Mouse (Mus musculus): Measurements from ENCODE around the gene Nudcd3.

Gene Nudcd3

DNA sequence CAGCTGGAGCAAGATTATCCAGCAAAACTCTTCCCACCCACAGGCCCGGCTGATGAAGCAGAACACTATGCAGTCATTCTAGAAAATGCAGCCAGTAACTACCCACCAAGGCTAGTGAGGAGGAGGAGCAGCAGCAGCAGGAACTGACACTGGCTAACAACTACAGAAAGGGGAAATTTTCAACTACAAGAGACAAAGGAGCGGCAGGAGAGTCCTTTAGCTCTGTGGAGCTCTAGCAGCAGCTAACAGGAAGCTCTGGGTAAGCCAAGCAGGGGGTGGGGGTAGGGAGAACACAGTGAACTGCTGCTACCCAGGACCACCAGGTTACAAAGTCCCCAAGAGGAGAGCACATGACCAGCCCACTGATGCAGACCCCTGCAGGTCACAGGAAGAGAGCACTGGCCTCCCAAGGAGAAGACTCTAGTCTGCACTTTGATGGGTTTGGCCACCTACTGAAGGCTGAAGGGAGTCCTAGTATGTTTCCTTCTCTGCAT, 21.5 kb downstream of the Nudcd3 start:
- no peak for DNase-seq (ENCODE audit: low spot score in 2 of 2)

- DNase-seq (ENCODE audit: low spot score in 2 of 2): no peak
Measured at GRCm38 (mm10) chr11:6177781-6178420, 22.3 kb downstream of the Nudcd3 start.

GRCm38 (mm10) chr11:6175506-6175905, 24.7 kb downstream of the Nudcd3 start:
- DNase-seq (ENCODE audit: low spot score in 2 of 2): no peak

DNA sequence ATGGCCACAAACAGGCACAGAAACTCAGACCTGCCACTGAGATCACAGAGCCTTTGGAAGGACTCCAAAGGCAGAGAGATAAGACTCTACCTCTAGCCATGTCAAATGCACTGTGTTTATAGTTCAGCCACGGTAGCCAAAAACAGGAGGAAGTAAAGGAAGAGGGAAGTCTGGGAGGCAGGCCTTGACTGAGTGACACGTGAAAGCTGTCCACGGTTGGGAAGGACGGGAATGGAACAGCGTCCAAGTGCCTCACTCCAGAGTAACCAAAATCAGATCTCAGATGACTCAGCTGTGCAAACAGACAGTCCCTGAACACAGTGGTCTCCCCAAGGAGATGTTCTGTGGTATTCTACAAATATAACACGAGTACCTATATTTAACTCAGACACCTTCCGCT, 25.5 kb downstream of the Nudcd3 start:
- no peak for DNase-seq (ENCODE audit: low spot score in 2 of 2)

DNA sequence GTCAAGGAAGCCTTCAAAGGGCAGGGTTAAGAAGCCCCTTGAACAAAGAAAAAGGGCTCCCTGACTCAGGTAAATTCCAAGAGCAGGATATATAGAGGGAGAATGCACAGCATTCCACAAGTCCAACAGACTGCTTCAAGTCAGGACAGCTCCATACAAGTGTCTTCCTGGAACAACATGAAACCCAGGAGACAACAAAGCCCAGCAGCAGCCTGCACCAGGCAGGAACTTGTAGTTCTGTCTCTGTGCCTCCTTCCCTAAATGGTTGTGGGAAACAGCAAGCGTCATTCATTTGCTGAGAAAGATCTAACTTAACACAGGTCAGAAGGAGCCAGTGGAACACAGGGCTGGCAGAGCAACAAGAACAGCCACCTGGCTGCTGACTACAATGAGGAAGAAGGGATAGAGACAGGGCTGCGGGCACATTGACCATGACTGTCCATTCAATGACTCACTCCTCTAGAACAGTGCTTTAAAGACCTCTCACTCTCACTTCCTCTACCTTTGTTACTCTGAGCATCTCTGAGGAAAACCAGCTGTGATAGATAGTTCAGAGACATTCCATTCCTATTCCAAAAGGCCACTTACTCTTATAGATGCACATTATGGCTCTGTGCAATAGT, 31.1 kb downstream of the Nudcd3 start:
- DNase-seq (ENCODE audit: low spot score in 2 of 2): no peak

DNA sequence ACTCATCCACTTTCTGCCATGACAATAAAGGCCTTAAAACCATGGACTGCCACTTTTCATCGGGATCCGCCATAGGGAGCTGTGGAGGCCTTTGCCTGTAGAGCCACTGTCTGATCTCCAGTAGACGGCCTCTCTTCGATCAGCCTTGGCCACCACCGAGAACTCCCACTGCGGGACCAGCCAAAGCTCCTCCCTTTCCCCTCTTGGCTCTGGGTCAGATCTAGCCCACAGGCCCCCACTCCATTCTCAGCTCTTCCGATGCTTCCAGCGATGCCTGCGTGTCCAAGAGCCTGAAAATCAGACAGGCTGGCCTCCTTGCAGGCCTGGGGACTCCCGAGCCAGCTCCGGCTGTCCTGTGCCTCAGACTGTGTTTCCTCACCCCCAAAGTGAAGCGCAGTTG, 33.9 kb downstream of the Nudcd3 start:
- DNase-seq (ENCODE audit: low spot score in 2 of 2): no peak

GRCm38 (mm10) chr11:6165391-6166081, 34.7 kb downstream of the Nudcd3 start:
- DNase-seq (ENCODE audit: low spot score in 2 of 2): no peak

GRCm38 (mm10) chr11:6164781-6165180, 35.4 kb downstream of the Nudcd3 start:
- no peak for DNase-seq (ENCODE audit: low spot score in 2 of 2)

DNA sequence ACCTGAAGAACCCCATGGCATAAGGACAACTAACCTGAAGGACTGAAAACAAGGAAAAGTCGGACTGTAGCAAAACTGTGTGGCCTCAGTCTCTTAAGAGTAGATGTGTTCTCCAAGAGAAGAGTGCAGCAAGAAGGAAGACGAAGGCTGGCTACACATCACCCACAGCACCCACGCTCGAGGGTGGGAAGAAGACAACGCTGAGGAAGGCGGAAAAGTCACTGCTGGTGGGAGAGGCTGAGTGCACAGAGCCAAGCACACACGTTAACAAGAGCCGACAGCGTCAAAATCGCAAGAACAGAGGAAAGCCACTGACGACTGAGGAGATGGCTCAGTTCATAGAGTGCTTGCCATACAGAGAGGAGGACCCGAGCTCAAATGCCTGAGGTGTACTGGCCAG, 36.5 kb downstream of the Nudcd3 start:
- no peak for DNase-seq (ENCODE audit: low spot score in 2 of 2)

GRCm38 (mm10) chr11:6163062-6163461, 37.2 kb downstream of the Nudcd3 start:
- no peak for DNase-seq (ENCODE audit: low spot score in 2 of 2)

GRCm38 (mm10) chr11:6161549-6161948, 38.7 kb downstream of the Nudcd3 start:
- no peak for DNase-seq (ENCODE audit: low spot score in 2 of 2)

- DNase-seq (ENCODE audit: low spot score in 2 of 2): no peak
Measured at GRCm38 (mm10) chr11:6160663-6161271, 39.4 kb downstream of the Nudcd3 start.

DNA sequence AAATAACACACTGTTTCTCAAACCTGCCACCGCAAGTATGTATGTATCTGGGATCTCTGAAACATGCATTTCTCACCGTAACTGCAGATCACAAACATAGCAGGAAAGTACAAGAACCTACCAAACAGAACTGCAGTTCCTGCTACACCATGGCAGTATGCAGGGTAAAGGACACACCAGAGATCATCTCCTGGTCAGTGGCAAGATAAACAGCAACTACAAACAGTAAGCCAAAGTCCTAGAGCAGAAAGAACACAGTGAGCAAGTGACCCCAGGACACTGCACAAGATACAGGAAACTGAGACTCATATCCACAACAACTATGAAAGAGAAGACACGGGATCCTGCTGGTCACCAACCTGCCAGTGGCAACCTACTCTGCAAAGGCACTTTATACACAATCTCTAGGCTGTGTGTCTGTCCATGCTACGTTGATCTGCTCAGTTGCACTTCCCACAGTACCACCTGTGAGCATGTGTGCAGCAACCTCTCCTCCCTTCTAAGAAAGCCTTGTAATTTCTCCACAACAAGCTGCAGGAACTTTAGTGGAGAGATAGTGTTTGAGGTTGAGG, 40.4 kb downstream of the Nudcd3 start:
- no peak for DNase-seq (ENCODE audit: low spot score in 2 of 2)

DNA sequence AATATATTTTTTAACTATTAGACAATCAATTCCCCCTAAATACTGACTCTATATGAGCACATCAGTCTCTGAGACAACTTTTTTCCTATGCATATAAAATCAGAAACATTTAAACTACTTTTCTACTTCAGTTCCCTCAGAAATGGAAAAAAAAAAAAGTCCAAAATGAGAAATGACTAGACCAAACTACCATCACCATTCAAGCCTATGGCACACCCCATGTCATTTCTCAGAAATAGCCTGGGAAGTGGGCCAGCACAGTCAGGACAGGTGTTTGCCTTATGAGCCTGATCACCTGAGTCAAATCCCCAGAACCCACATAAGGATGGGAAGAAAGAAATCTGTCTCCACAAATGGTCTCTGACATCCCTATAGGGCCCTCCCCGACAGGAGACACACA, 41.7 kb downstream of the Nudcd3 start:
- DNase-seq (ENCODE audit: low spot score in 2 of 2): no peak

GRCm38 (mm10) chr11:6157119-6157518, 43.1 kb downstream of the Nudcd3 start:
- DNase-seq (ENCODE audit: low spot score in 2 of 2): no peak

GRCm38 (mm10) chr11:6156651-6157050, 43.6 kb downstream of the Nudcd3 start:
- no peak for DNase-seq (ENCODE audit: low spot score in 2 of 2)

- no peak for DNase-seq (ENCODE audit: low spot score in 2 of 2)
Measured at GRCm38 (mm10) chr11:6154211-6154701, 46.0 kb downstream of the Nudcd3 start.

DNA sequence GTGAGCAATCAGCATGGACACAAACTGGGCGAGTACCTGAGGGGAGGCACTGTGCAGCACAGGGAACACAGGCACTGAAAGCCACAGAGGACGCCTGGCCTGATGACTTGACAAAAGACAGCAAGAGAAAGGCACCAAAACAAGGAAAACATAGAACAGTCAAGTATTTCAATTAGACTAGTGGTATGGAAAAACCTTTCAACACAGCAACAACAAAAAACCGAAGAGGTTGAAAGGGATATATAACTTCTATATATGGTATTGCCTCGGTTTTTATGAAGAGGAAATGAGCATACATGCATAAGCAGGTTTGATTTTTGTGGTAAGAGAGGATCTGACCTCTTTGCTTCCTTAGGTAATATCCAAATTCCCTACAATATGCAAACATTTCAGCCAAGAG, 47.4 kb downstream of the Nudcd3 start:
- DNase-seq (ENCODE audit: low spot score in 2 of 2): no peak

DNA sequence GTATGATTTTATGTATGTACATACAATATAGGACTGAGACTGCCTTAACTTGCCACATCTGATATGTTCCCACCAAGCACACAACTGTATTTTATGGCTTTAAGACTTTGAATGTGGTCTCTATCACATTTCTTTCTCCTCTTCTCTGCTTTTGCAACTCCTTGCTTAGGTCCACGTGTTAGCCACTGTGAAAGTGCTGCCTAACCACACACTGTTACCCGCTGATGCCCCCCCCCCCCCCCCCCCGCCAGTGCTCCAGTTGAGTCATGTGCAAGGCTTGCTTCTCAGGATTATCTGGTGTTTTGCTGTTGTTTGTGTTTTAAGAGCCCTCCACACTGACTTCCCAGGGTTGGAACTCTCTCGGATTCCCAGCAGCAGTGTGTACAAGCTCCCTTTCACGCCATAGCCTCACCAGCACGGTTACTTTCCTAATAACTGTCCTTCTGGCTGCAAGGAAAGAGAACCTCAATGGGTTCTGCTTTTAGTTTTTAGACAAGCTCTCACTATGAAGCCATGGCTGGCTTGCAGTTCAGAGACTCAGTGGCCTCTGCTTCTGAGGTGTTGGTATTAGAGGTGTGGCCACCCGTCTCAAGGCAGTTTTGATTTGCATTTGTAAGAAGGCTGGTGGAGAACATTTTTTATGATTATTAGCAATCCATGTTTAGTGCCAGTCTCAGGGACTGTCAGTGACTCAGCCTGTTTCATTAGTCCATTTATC, 61.8 kb downstream of the Nudcd3 start:
- DNase-seq (ENCODE audit: low spot score in 2 of 2): no peak

- no peak for DNase-seq (ENCODE audit: low spot score in 2 of 2)
Measured at GRCm38 (mm10) chr11:6132886-6133285, 67.3 kb downstream of the Nudcd3 start.

DNA sequence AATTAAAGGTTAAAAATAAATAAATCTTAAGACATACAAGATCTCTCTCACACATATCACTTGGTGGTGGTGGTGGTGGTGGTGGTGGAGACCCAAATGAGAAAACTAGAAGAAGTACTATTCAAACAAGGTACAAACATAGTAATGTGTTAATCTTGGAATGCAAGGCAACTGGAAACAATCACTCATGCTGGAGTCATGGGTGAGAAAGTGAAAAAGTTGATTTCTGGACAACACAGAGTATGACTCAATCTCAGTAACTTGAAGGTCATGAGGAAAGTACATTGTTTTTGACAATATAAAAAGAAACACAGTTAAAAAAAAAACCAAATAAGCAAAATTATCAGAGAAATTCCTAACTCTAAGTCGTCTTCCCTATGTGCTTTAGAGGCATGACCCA, 69.6 kb downstream of the Nudcd3 start:
- no peak for DNase-seq (ENCODE audit: low spot score in 2 of 2)
